Mouse (Mus musculus) MEL (cell line): ENCODE data around the gene Gpn1. TPM values are rescaled to one million over a fixed set of nuclear protein-coding genes. Genes with fewer than 3 reads are reported as not detected.

ENCODE experiments used
- DNase-seq: peaks from one replicate; pipeline ENCODE4 v3.0.0; 2011; ENCODE audit warnings: low read depth, low spot score
- H3K27ac ChIP-seq: 2 replicates; pipeline ENCODE4 v1.5.1; 2012; ENCODE audit warnings: low read depth, mild to moderate bottlenecking, control low read depth, low read length, moderate library complexity; ENCODE audit not compliant: control insufficient read depth
- H3K27me3 ChIP-seq, 2 experiments: fragments of 150-350 bp in 1 of 2; sonication (generic) in 1 of 2; 2 replicates each; pipeline ENCODE4 v1.6.1; 2012; ENCODE audit warnings: low read length in 2 of 2, mild to moderate bottlenecking in 2 of 2, improper control_type of control experiment in 1 of 2, moderate library complexity in 1 of 2; ENCODE audit not compliant: insufficient read depth in 2 of 2, control insufficient read depth in 1 of 2
- H3K36me3 ChIP-seq, 2 experiments: 2 replicates each; pipeline ENCODE4 v1.6.1; 2012 to 2014; ENCODE audit warnings: low read length in 2 of 2, improper control_type of control experiment in 1 of 2, inconsistent platforms in 1 of 2, mild to moderate bottlenecking in 1 of 2; ENCODE audit not compliant: insufficient read depth in 2 of 2, control insufficient read depth in 1 of 2
- H3K4me1 ChIP-seq, 2 experiments: fragments of 150-350 bp in 1 of 2; sonication (generic) in 1 of 2; 2 replicates each; pipeline ENCODE4 v1.6.1; 2012; ENCODE audit warnings: low read length in 2 of 2, improper control_type of control experiment in 1 of 2, mild to moderate bottlenecking in 1 of 2; ENCODE audit not compliant: insufficient read depth in 2 of 2, control insufficient read depth in 1 of 2
- H3K4me3 ChIP-seq, 2 experiments: fragments of 150-350 bp in 1 of 2; sonication (generic) in 1 of 2; 2 replicates each; pipeline ENCODE4 v1.5.1; 2012; ENCODE audit warnings: low read depth in 2 of 2, low read length in 2 of 2, mild to moderate bottlenecking in 2 of 2, moderate library complexity in 2 of 2, control low read depth in 1 of 2, improper control_type of control experiment in 1 of 2; ENCODE audit not compliant: control insufficient read depth in 1 of 2, insufficient read depth in 1 of 2
- H3K79me2 ChIP-seq: 2 replicates; pipeline ENCODE4 v1.6.1; 2012; ENCODE audit warnings: mild to moderate bottlenecking, low read length, moderate library complexity; ENCODE audit not compliant: control insufficient read depth, poor library complexity, insufficient read depth
- H3K9ac ChIP-seq: 2 replicates; pipeline ENCODE4 v1.6.1; 2012; ENCODE audit warnings: low read depth, mild to moderate bottlenecking, control low read depth, low read length, moderate library complexity; ENCODE audit not compliant: control insufficient read depth, poor library complexity, severe bottlenecking
- H3K9me3 ChIP-seq: fragments of 150-350 bp; sonication (generic); replicated peaks from 2 replicates; pipeline ENCODE4 v1.6.1; 2012; ENCODE audit warnings: mild to moderate bottlenecking, low read length, improper control_type of control experiment, moderate library complexity; ENCODE audit not compliant: insufficient read depth
- CHD2 ChIP-seq: IDR thresholded peaks from 2 replicates; pipeline ENCODE4 v1.6.1; 2011; ENCODE audit warnings: low read length, improper control_type of control experiment
- E2F4 ChIP-seq: IDR thresholded peaks from 2 replicates; pipeline ENCODE4 v1.6.1; 2011; ENCODE audit warnings: low read depth, low read length, improper control_type of control experiment, borderline replicate concordance
- GABPA ChIP-seq: IDR thresholded peaks from 2 replicates; pipeline ENCODE4 v1.6.1; 2012; ENCODE audit warnings: low read depth, mild to moderate bottlenecking, inconsistent platforms, low read length, improper control_type of control experiment, moderate library complexity
- GATA1 ChIP-seq: IDR thresholded peaks from 2 replicates; pipeline ENCODE4 v1.6.1; 2011; ENCODE audit warnings: low read depth, low read length, improper control_type of control experiment
- MAFK ChIP-seq: IDR thresholded peaks from 2 replicates; pipeline ENCODE4 v1.6.1; 2011; ENCODE audit warnings: low read depth, mild to moderate bottlenecking, low read length, improper control_type of control experiment, borderline replicate concordance
- MXI1 ChIP-seq: IDR thresholded peaks from 2 replicates; pipeline ENCODE4 v1.6.1; 2011; ENCODE audit warnings: mild to moderate bottlenecking, low read depth, low read length, improper control_type of control experiment
- MYC ChIP-seq: IDR thresholded peaks from 2 replicates; pipeline ENCODE4 v1.6.1; 2011; ENCODE audit warnings: low read depth, mild to moderate bottlenecking, low read length, improper control_type of control experiment, moderate library complexity
- NRF1 ChIP-seq: IDR thresholded peaks from 2 replicates; pipeline ENCODE4 v1.6.1; 2014; ENCODE audit warnings: low read depth, mild to moderate bottlenecking, inconsistent platforms, low read length, improper control_type of control experiment, moderate library complexity; ENCODE audit not compliant: poor library complexity, insufficient read depth, severe bottlenecking
- POLR2AphosphoS2 ChIP-seq: IDR thresholded peaks from 2 replicates; pipeline ENCODE4 v1.6.1; 2011; ENCODE audit warnings: low read length, improper control_type of control experiment
- RAD21 ChIP-seq: IDR thresholded peaks from 2 replicates; pipeline ENCODE4 v1.6.1; 2011; ENCODE audit warnings: mild to moderate bottlenecking, low read depth, low read length, improper control_type of control experiment
- SIN3A ChIP-seq: IDR thresholded peaks from 2 replicates; pipeline ENCODE4 v1.6.1; 2012; ENCODE audit warnings: low read length, improper control_type of control experiment, inconsistent platforms
- TCF12 ChIP-seq: IDR thresholded peaks from 2 replicates; pipeline ENCODE4 v1.6.1; 2014; ENCODE audit warnings: low read depth, mild to moderate bottlenecking, inconsistent platforms, low read length, improper control_type of control experiment, moderate library complexity
- ZC3H11A ChIP-seq: IDR thresholded peaks from 2 replicates; pipeline ENCODE4 v1.6.1; 2012; ENCODE audit warnings: low read depth, mild to moderate bottlenecking, inconsistent platforms, low read length, improper control_type of control experiment
- ZMIZ1 ChIP-seq: IDR thresholded peaks from 2 replicates; pipeline ENCODE4 v1.6.1; 2012; ENCODE audit warnings: low read depth, mild to moderate bottlenecking, inconsistent platforms, low read length, improper control_type of control experiment, moderate library complexity
- ZNF384 ChIP-seq: IDR thresholded peaks from 2 replicates; pipeline ENCODE4 v1.6.1; 2012; ENCODE audit warnings: low read depth, mild to moderate bottlenecking, inconsistent platforms, low read length, improper control_type of control experiment
- polyA plus RNA-seq, 2 experiments: library from polyadenylated mRNA; stranded (reverse) in 1 of 2; unstranded in 1 of 2; fragments of >175 nt in 1 of 2; fragments of >200 nt in 1 of 2; gene quantifications; 2 replicates each; pipeline versions ENCODE4 v1.2.1 to v1.2.4; 2012; ENCODE audit warnings: low replicate concordance in 2 of 2, low read depth in 1 of 2; ENCODE audit not compliant: insufficient read length in 2 of 2, insufficient read depth in 1 of 2, missing spikeins in 1 of 2
- total RNA-seq: library from RNA; depleted of rRNA; stranded (reverse); fragments of 300-350 nt; gene quantifications from 2 replicates; pipeline ENCODE4 v1.2.3, GENCODE M21; 2012

Gpn1 gene
- total and polyA plus RNA-seq, 3 experiments, result 75.6 to 125 TPM; not detected in 1

DNA sequence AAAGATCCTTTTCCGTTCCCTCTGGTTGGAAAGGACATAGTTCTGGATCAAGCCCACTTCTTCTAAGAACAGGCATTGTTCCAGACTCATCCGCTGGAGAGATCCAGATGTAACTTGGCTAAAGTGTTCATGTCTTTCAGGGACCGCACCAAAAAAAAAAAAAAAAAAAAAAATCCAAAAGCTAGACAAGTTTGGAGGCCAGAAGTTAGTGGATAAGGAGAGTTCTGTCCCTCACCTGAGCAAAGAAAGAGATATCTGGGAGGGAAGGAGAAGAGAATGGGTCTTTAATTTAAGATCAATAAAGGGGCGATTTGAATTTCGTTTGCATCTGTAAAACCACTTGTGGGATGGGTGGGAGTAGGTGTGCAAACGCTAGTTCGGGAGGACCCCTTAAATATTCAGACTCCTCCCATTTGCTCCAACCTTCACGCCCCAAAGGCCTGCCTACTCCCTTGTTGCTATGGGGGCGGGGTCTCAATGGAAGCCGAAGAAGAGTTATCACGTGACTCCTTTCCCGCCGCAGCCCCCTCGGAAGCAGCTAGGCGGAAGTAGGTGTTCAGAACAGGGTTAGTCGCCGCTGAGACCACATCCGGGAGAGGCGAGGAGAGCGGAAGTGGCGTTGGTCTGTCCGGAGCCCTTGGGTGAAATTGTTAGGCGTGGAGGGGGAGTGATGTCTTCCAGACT is 42.5 kb upstream of the Gpn1 start, which contains the start of gene Zfp512 (continued):
- TF ChIP-seq NRF1 (no peak), MAFK (no peak), CHD2 (no peak), GABPA (no peak), MXI1 (peak; percentile 17; the same call in 1 of the 2 replicates)
- TF ChIP-seq, all 39 proteins: peak for 15

- no peaks in the 10 kb centered on the region; a peak in 1 of 4 replicates for H3K27me3 ChIP-seq
- peaks cover 16% of the 10 kb centered on the region for H3K79me2 ChIP-seq
- H3K27ac ChIP-seq, result peak overlapping the region; percentile 86
- peak overlapping the region; percentile 89 for H3K9ac ChIP-seq
- no peaks in the 10 kb centered on the region for H3K9me3 ChIP-seq
- DNase-seq, result no peak
- peak overlapping the region; percentile 35 to 68 for H3K4me3 ChIP-seq
- TF ChIP-seq ZNF384 (peak; percentile 96), TCF12 (no peak), E2F4 (peak; percentile 51; the same call in 1 of the 2 replicates), SIN3A (peak; percentile 41; the same call in 1 of the 2 replicates), RAD21 (no peak), MYC (peak; percentile 86), ZC3H11A (no peak), GATA1 (peak; percentile 51)
- peaks cover 0 to 23% of the 10 kb centered on the region in 2 experiments; a peak in 2 of 4 replicates for H3K36me3 ChIP-seq
- peaks cover 5 to 20% of the 10 kb centered on the region in 2 experiments for H3K4me1 ChIP-seq
These were observed 42.0 kb upstream of the Gpn1 start for GRCm38 (mm10) chr5:31452562-31452878.

DNA sequence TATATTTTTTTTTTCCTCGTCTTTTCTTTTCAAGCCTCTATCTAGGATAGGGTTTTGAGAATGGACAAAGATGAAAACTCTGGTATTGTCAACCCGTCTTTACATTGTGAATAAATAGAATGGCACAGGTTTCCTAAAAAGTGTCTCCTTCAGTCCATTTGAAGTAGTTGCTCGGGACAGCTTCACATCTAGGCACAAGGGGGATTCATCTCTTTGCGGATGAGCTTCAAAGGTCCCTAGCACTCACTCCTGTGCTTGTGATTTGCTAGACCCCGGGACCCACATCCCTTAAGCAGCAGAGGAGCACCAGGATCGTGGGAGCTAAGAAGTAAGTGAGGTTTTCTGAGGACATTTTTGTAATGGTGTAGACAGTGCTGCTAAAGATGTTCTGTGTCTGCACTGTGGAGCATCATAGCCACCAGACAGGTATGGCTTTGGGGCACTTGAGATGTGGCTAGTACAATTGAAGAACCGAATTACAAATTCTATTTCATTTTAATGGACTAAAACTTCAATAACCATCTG is 41.6 kb upstream of the Gpn1 start:
- Histone ChIP-seq H3K9me3 (no peaks in the 10 kb centered on the region), H3K79me2 (peaks cover 16% of the 10 kb centered on the region), H3K27ac (peak overlapping the region; percentile 44), H3K27me3 (no peaks in the 10 kb centered on the region), H3K4me1 (peaks cover 5 to 20% of the 10 kb centered on the region in 2 experiments), H3K36me3 (peaks cover 0 to 23% of the 10 kb centered on the region in 2 experiments; a peak in 2 of 4 replicates), H3K9ac (peak overlapping the region; percentile 89), H3K4me3 (peak overlapping the region; percentile 35 to 67)
- DNase-seq, result peak; percentile 54
- TF ChIP-seq POLR2AphosphoS2, result 0 out of 2 replicates have a peak, but pooled peaks have one; percentile 1
- no peak for TF ChIP-seq ZMIZ1
